In the genomic region with DNA sequence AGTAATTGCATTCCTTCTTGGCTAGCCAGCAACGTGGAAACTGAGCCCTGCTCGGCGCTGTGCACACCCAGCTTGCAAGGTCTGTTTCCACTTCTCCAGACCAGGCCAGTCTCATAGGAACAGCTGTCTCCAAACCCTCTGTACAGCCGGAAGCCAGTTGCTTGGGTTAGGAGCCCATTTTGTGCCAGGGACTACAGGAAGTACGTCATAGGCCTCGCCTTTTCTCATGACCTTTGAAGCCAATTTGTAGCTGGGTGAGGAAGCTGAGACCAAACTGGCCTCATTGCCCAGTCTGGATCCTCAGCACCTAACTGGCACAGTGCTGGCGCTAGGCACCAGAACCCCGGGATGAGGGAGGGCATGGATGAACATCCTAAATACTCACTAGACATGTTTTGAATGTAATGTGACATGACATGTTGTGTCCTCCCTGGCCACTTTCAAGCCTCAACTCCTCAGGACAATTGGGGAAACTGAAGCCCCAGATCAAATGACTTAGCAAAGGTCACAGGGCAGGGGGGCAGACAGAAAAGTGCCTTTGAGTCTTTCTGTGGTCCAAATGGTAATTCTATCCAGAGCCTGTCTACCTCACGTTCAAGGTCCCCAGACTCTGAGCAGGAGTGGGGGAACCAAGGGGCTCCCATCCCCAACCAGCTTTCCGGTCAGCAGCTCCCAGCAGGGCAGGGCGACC, we compare ENCODE assay signal across 8 mouse cellular contexts.
A peak's percentile ranks its signal among the peaks of the same experiment; 100 is the strongest.
DNase-seq lines count a peak whose midpoint lies in the region; ATAC-seq and TF ChIP-seq lines count a peak whose summit lies in the region.

No protein-coding gene starts in this region.

- peak overlapping the region; percentile 70 for H3K4me2 ChIP-seq in heart, postnatal 0 days (ENCODE audit: low read depth, low read length)
- peak overlapping the region; percentile 60 for H3K4me2 ChIP-seq in stomach, embryonic 15.5 days

- no peaks in the 10 kb centered on the region for H3K27me3 ChIP-seq in heart, postnatal 0 days (ENCODE audit: control insufficient read depth, insufficient read depth, low read length)
- H3K27me3 ChIP-seq in stomach, embryonic 15.5 days (replicated peaks): no peaks in the 10 kb centered on the region

- peak overlapping the region; percentile 52; the same call in 1 of the 2 replicates for H3K9ac ChIP-seq in heart, postnatal 0 days (replicated peaks; ENCODE audit: low read depth, low read length)
- no peak overlapping the region for H3K9ac ChIP-seq in stomach, embryonic 15.5 days

- peaks cover 8% of the 10 kb centered on the region for H3K4me1 ChIP-seq in heart, postnatal 0 days (ENCODE audit: control insufficient read depth, insufficient read depth)
- H3K4me1 ChIP-seq in stomach, embryonic 15.5 days: peaks cover 20% of the 10 kb centered on the region

- DNase-seq in 3134 (ENCODE audit: extremely low read depth, insufficient read length, low spot score): peak; percentile 53
- DNase-seq in Muller cell, postnatal 12 days (ENCODE audit: inconsistent ontology term): peak; percentile 38
- peak; percentile 97 for DNase-seq in fibroblast of lung, adult 2 months (ENCODE audit: low read depth)
- DNase-seq in heart, postnatal 0 days (ENCODE audit: low spot score): peak; percentile 44
- peak; percentile 59 to 84 for DNase-seq in kidney, postnatal 25 days
- DNase-seq in frontal cortex, postnatal 25 days (ENCODE audit: low spot score in 2 of 2): no peak

- ATAC-seq in heart, postnatal 0 days (ENCODE audit: insufficient read depth, low read depth): peak; percentile 22; the same call in 1 of the 2 replicates
- 0 out of 2 replicates have a peak, but pooled peaks have one; percentile 5 for ATAC-seq in megakaryocyte progenitor cell, adult 5-6 weeks (replicated peaks; ENCODE audit: poor library complexity)
- no peak for ATAC-seq in stomach, embryonic 15.5 days (ENCODE audit: insufficient read depth, low FRiP score, low read depth)

- no peaks in the 10 kb centered on the region for H3K36me3 ChIP-seq in heart, postnatal 0 days (replicated peaks; ENCODE audit: control insufficient read depth, insufficient read depth, low read length)
- no peaks in the 10 kb centered on the region for H3K36me3 ChIP-seq in stomach, embryonic 15.5 days

- H3K27ac ChIP-seq in heart, postnatal 0 days (ENCODE audit: low read depth): peak overlapping the region; percentile 62
- peak overlapping the region; percentile 73 for H3K27ac ChIP-seq in stomach, embryonic 15.5 days

- TF ChIP-seq CTCF in heart, postnatal 0 days (IDR thresholded peaks at IDR 0.05; ENCODE audit: low read depth): no peak

- peak; percentile 7; the same call in 1 of the 2 replicates for TF ChIP-seq EP300 in heart, postnatal 0 days (IDR thresholded peaks at IDR 0.05; ENCODE audit: low read depth)

- WGBS in heart, postnatal 0 days: 44% methylated on average over 11 of the region's 11 CpGs
- whole genome bisulfite sequencing in stomach, embryonic 15.5 days: 20% methylated on average over 11 of the region's 11 CpGs

- no peaks in the 10 kb centered on the region for H3K9me3 ChIP-seq in heart, postnatal 0 days (replicated peaks; ENCODE audit: control insufficient read depth, low read length)
- no peaks in the 10 kb centered on the region for H3K9me3 ChIP-seq in stomach, embryonic 15.5 days

- peak overlapping the region; percentile 50 for H3K4me3 ChIP-seq in heart, postnatal 0 days (ENCODE audit: low read depth, low read length)
- peak overlapping the region; percentile 35 for H3K4me3 ChIP-seq in stomach, embryonic 15.5 days (replicated peaks)

Comparison
In these comparisons a context has a peak if more than half of its experiments do, and no peak if none do; other contexts are left out.
1. DNase-seq: peak in 3134 (single experiment), Muller cell, postnatal 12 days (single experiment), fibroblast of lung, adult 2 months (single experiment), heart, postnatal 0 days (single experiment) and kidney, postnatal 25 days (2 of 2); none in frontal cortex, postnatal 25 days (0 of 2).